Mouse (Mus musculus): ENCODE measurements around the gene Scmh1.
A peak's percentile ranks its signal among the peaks of the same experiment; 100 is the strongest.

Gene Scmh1

GRCm38 (mm10) chr4:120538664-120539063 is 133.6 kb downstream of the Scmh1 start:
- no peak for DNase-seq (ENCODE audit: low read depth in 2 of 2, low spot score in 2 of 2)

DNA sequence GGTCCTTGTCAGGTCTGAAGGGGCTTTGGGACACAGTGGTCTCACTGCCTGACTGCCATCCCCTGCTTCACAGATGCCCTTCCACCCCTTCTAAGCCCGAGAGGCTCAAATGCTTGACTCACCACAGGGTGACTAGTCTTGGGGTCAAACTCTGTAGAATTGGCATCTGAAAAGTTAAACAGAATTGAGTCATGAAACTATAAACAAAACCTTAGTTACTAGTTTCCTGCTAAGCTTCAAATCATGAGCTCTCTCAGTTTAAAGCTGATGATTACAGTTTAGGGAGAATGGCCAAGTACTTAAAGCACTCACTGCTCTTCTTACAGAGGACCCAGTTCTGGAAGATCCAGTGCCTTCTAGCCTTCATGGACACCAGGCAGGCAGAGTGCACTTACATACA is 139.8 kb downstream of the Scmh1 start:
- DNase-seq (ENCODE audit: low read depth in 2 of 2, low spot score in 2 of 2) = no peak

GRCm38 (mm10) chr4:120556592-120556991 is 151.5 kb downstream of the Scmh1 start:
- no peak for DNase-seq (ENCODE audit: low read depth in 2 of 2, low spot score in 2 of 2)

- no peak for DNase-seq (ENCODE audit: low read depth in 2 of 2, low spot score in 2 of 2)
These were observed 160.6 kb downstream of the Scmh1 start for GRCm38 (mm10) chr4:120565726-120566125.

DNA sequence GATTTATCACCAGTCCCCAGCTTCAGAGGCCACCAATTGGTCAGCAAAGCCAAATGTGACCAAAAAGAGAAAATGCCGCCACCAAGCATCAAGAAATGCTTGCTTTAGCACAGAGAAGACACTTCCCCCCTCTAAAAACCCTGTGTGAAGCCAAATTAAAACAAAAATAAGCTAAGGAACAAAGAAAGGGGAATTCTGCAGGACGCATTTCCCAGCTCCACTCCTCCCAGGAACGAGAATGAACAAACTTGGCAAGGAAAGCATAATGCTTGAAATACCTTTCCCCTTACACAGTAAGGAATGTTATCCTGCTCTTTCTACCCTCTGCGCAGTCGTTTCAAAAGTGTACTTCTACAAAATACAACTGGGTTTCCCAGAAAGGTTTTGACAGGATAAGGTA is 162.9 kb downstream of the Scmh1 start:
- DNase-seq (ENCODE audit: low read depth in 2 of 2, low spot score in 2 of 2) = no peak

- DNase-seq (ENCODE audit: low read depth in 2 of 2, low spot score in 2 of 2) = no peak
These were observed 163.9 kb downstream of the Scmh1 start for GRCm38 (mm10) chr4:120569025-120569424.

DNA sequence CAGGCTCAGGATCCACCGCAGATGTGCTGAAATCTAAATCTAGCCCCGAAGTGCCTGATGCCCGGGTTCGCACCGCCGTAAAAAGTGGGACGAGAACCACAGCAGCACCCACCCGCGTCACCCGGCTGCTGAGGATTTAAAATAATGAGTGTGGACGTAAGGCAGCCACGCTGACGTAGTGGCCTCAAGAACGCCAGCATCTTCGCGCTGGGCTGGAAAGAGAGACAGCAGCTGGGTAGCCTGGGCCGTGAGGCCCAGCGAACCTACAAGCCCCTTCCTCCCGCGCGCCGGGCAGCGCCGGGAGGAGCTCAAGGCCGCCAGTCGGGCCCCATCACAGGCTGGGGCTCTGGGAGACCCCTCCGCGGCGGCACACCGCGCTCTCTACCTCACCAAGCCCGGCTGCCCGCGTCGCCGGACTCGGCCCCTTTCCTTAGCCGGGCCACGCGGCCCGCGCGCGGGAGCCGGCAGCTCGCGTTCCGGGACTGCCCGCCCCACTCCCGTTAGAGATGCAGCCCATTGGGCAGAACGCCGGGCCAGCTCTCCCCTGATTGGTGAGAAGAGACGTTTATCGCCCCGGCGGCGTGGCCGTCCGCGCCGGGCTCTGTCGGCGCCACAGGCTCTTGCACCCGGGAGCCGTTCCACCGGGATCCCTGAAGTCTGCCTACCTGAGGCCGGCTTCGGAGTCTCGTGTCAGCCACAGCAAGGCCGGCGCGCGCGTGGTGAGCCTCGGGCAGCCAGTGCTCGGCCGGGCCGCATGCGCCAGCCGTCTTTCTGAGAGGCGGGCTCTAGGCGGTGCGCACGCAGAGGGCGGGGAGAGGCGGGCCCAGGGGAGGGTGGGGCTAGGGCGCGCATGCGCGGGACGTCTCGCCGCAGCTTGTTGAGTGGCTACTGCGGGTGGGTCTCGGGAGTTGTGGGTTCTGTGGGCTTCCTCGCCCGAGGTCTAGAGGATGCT is 164.7 kb downstream of the Scmh1 start, which contains the start of gene Ctps:
TSS of gene Ctps (minus strand) at position 791 of the 952 bp plus-strand sequence.
- DNase-seq (ENCODE audit: low read depth in 2 of 2, low spot score in 2 of 2) = peak; percentile 87 to 90

DNA sequence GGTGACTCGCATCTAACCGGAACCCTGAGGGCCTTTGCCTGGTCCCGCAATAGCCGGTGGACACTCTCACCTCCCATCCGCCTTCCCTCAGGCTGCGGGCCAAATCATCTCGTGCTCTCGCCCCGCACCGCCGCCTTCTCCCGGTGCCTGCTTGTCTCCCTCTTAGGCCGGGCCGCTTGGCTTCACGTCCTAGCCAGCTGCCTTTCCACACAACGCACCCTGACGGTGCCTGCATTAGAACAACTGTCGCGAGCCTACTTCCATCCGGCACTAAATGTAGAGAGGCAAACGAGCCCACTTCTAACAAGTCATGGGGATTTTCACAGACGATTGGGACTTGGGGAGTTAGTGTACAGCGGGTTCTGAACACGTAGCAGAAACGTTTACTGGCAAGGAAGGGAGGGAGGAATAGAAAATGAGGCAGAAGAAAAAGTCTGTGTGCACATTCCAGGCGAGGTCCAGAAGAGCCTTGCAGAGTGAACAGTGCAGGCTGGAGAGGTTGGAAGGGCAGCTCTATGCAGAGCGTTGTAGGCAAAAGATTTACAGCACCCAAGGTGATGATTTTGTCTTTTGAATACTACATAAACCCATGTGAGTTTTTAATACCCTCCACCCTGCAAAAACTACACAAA is 165.5 kb downstream of the Scmh1 start:
- DNase-seq (ENCODE audit: low read depth in 2 of 2, low spot score in 2 of 2) = no peak

- no peak for DNase-seq (ENCODE audit: low read depth in 2 of 2, low spot score in 2 of 2)
These were observed 166.0 kb downstream of the Scmh1 start for GRCm38 (mm10) chr4:120571070-120571464.

DNA sequence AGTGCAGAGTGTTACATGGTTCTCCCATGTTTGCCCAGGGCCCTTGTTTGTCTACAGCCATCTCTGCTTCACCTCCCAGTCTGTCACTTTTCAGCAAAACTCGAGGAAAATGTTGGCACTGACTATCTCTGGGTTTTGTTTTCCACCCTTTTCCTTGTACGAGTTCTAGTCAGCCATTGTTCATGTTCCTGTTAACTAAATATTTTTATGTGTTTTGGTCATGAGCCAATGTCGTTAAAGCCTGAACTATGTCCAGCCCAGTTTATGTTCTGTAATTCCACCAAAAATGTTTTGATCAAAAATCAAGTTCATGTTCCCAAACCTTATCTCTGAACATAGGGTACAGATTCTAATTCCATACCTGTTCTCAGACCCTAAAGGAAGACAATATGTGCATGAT is 166.6 kb downstream of the Scmh1 start:
- DNase-seq (ENCODE audit: low read depth in 2 of 2, low spot score in 2 of 2) = no peak
